Mouse (Mus musculus): Measurements from ENCODE around the gene Arhgap10. TPM values are rescaled to one million over a fixed set of nuclear protein-coding genes. Genes with fewer than 3 reads are reported as not detected.

The Arhgap10 gene
- total and polyA plus RNA-seq, 3 experiments: 2.7 to 5.9 (median 4.8) TPM

DNA sequence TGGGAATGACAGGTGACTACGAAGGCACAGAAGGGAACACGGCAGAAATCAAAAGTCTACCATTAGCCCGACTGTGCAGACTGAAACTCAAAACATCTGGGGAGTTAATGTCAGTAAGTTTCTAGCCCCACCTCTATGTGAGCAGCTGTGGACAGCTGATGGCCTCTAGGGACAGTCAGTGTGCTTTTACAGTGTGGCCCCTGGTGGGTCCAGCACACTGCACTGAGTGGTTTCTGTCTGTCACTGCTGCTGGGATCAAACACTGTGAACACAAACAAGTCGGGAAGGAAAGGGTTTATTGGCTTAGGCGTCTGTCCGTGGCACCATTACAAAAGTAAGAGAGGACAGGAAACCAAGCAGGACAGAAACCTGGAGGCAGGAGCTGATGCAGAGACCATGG lies 136.9 kb downstream of the Arhgap10 start:
- DNase-seq (ENCODE audit: extremely low read depth): no peak
- H3K9ac ChIP-seq (ENCODE audit: insufficient read depth, low read depth): no peak overlapping the region
- in situ Hi-C loops (cut with MboI; ENCODE audit: low pct_ligation_motif_present, low pct_unique_long_range_greater_than_20kb, low sequenced_read_pairs): no loop called here
- peaks cover 15 to 31% of the 10 kb centered on the region in 2 experiments for H3K4me1 ChIP-seq (ENCODE audit: control insufficient read depth in 1 of 2, insufficient read depth in 2 of 2)
- H3K9me3 ChIP-seq (replicated peaks; ENCODE audit: low read length): no peaks in the 10 kb centered on the region
- dilution Hi-C loops (cut with MboI; ENCODE audit: extremely low pct_ligation_motif_present, extremely low pct_unique_long_range_greater_than_20kb, low sequenced_read_pairs): no loop called here
- H3K4me3 ChIP-seq (replicated peaks in 1 of 3; ENCODE audit: low read depth in 2 of 3, low read length in 2 of 3, poor library complexity in 1 of 3): no peak overlapping the region
- TF ChIP-seq ZNF384 (IDR thresholded peaks at IDR 0.05; ENCODE audit: low read depth, low read length) (no peak), NRF1 (IDR thresholded peaks at IDR 0.05; ENCODE audit: low read depth, low read length) (no peak), ZKSCAN1 (IDR thresholded peaks at IDR 0.05; ENCODE audit: borderline replicate concordance, low read depth, low read length) (no peak), BHLHE40 (IDR thresholded peaks at IDR 0.05; ENCODE audit: low read depth, low read length) (0 out of 2 replicates have a peak, but pooled peaks have one; percentile 4)
- H3K36me3 ChIP-seq (replicated peaks in 1 of 2; ENCODE audit: control insufficient read depth in 1 of 2, insufficient read depth in 1 of 2, low read length in 1 of 2): no peaks in the 10 kb centered on the region
- H3K79me2 ChIP-seq (replicated peaks; ENCODE audit: control insufficient read depth, extremely low read depth, insufficient read depth, poor library complexity, severe bottlenecking): no peaks in the 10 kb centered on the region
- no peak overlapping the region for H3K4me2 ChIP-seq (ENCODE audit: insufficient read depth, low read depth, poor library complexity, severe bottlenecking)
- H3K27ac ChIP-seq (ENCODE audit: insufficient read depth, low read depth): no peak overlapping the region
- H3K27me3 ChIP-seq (replicated peaks): no peaks in the 10 kb centered on the region

DNA sequence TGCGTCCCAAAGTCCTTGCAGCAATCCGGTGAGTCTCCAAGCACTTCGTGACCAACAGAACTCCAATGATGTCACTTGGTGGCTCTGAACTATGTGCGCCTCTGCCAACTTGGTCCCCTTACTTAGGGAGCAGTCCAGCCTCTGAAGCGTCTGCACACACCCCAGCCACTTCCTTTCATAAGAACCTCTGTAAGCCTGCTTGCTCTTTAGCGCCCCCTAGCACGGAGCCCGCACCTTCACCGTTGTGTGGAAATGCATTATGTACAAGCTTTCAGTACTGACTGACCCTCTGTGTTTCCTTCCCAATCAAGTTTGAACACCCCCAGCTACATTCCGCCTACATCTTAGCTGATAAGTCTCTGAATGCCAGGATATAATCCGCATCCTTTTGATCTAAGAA lies 138.5 kb downstream of the Arhgap10 start:
- Histone ChIP-seq H3K9me3 (replicated peaks; ENCODE audit: low read length) (no peaks in the 10 kb centered on the region), H3K9ac (ENCODE audit: insufficient read depth, low read depth) (no peak overlapping the region), H3K27ac (ENCODE audit: insufficient read depth, low read depth) (no peak overlapping the region), H3K4me1 (ENCODE audit: control insufficient read depth in 1 of 2, insufficient read depth in 2 of 2) (peaks cover 12 to 31% of the 10 kb centered on the region in 2 experiments), H3K4me2 (ENCODE audit: insufficient read depth, low read depth, poor library complexity, severe bottlenecking) (no peak overlapping the region), H3K4me3 (replicated peaks in 1 of 3; ENCODE audit: low read depth in 2 of 3, low read length in 2 of 3, poor library complexity in 1 of 3) (no peak overlapping the region), H3K36me3 (replicated peaks in 1 of 2; ENCODE audit: control insufficient read depth in 1 of 2, insufficient read depth in 1 of 2, low read length in 1 of 2) (no peaks in the 10 kb centered on the region), H3K79me2 (replicated peaks; ENCODE audit: control insufficient read depth, extremely low read depth, insufficient read depth, poor library complexity, severe bottlenecking) (no peaks in the 10 kb centered on the region), H3K27me3 (replicated peaks) (no peaks in the 10 kb centered on the region)
- dilution Hi-C loops (cut with MboI; ENCODE audit: extremely low pct_ligation_motif_present, extremely low pct_unique_long_range_greater_than_20kb, low sequenced_read_pairs): no loop called here
- peak; percentile 58 for DNase-seq (ENCODE audit: extremely low read depth)
- TF ChIP-seq MAFK (IDR thresholded peaks at IDR 0.05; ENCODE audit: insufficient replicate concordance, low read length) (no peak), ZNF384 (IDR thresholded peaks at IDR 0.05; ENCODE audit: low read depth, low read length) (no peak), JUN (IDR thresholded peaks at IDR 0.05; ENCODE audit: insufficient read depth, low read depth, low read length) (no peak), GABPA (IDR thresholded peaks at IDR 0.05; ENCODE audit: insufficient replicate concordance, low read depth, low read length) (no peak), CTCF (conservative IDR thresholded peaks at IDR 0.05 in 1 of 2, IDR thresholded peaks at IDR 0.05 in 1 of 2; ENCODE audit: low read depth in 2 of 2, low read length in 2 of 2) (peak; percentile 68 to 74), MAZ (IDR thresholded peaks at IDR 0.05; ENCODE audit: low read depth, low read length) (no peak), MYC (IDR thresholded peaks at IDR 0.05; ENCODE audit: low read depth, low read length) (no peak), RAD21 (IDR thresholded peaks at IDR 0.05; ENCODE audit: low read depth, low read length) (peak; percentile 24), SMC3 (IDR thresholded peaks at IDR 0.05; ENCODE audit: low read depth, low read length) (peak; percentile 39), E2F4 (IDR thresholded peaks at IDR 0.05; ENCODE audit: insufficient replicate concordance, low read depth, low read length) (no peak), KAT2A (IDR thresholded peaks at IDR 0.05; ENCODE audit: insufficient replicate concordance, low read length) (no peak), HCFC1 (IDR thresholded peaks at IDR 0.05; ENCODE audit: low read depth, low read length) (no peak)
- in situ Hi-C loops (cut with MboI; ENCODE audit: low pct_ligation_motif_present, low pct_unique_long_range_greater_than_20kb, low sequenced_read_pairs): no loop called here

Measured in CH12.LX (cell line).